In genomic region chr19:59942716-59943321, GRCm38 (mm10) we compare ENCODE assay signal across 8 mouse cellular contexts. TPM values are rescaled to one million over a fixed set of nuclear protein-coding genes. Genes with fewer than 3 reads are reported as not detected.
DNase-seq lines count a peak whose midpoint lies in the region; ATAC-seq and TF ChIP-seq lines count a peak whose summit lies in the region.

No protein-coding gene starts in this region.

- H3K36me3 ChIP-seq in CH12.LX (replicated peaks in 1 of 2; ENCODE audit: control insufficient read depth in 1 of 2, insufficient read depth in 1 of 2, low read length in 1 of 2) (no peaks in the 10 kb centered on the region), macrophage (ENCODE audit: inconsistent target) (no peaks in the 10 kb centered on the region)
- H3K36me3 ChIP-seq in intestine, embryonic 15.5 days: no peaks in the 10 kb centered on the region

- dilution Hi-C loops in CH12.LX (cut with MboI; ENCODE audit: extremely low pct_ligation_motif_present, extremely low pct_unique_long_range_greater_than_20kb, low sequenced_read_pairs): no loop called here

- ATAC-seq in intestine, embryonic 15.5 days: peak; percentile 88

- WGBS in intestine, embryonic 15.5 days: 2% methylated on average over 27 of the region's 27 CpGs
- WGBS in macrophage (ENCODE audit: missing documents): 4% methylated on average over 27 of the region's 27 CpGs

- H3K79me2 ChIP-seq in CH12.LX (replicated peaks; ENCODE audit: control insufficient read depth, extremely low read depth, insufficient read depth, poor library complexity, severe bottlenecking): no peaks in the 10 kb centered on the region
- no peaks in the 10 kb centered on the region for H3K79me2 ChIP-seq in macrophage (ENCODE audit: inconsistent target)

- peak overlapping the region; percentile 96 for H3K27ac ChIP-seq in gastrocnemius, adult 2 months
- peak overlapping the region; percentile 71 for H3K27ac ChIP-seq in CH12.LX (ENCODE audit: insufficient read depth, low read depth)
- peak overlapping the region; percentile 80 for H3K27ac ChIP-seq in embryonic fibroblast, embryonic 13.5 days (ENCODE audit: insufficient read depth, low read length)
- H3K27ac ChIP-seq in intestine, embryonic 15.5 days: peak overlapping the region; percentile 87
- no peak overlapping the region for H3K27ac ChIP-seq in macrophage

- TF ChIP-seq RAD21 in CH12.LX (IDR thresholded peaks at IDR 0.05; ENCODE audit: low read depth, low read length): no peak

- peak overlapping the region; percentile 99 for H3K4me2 ChIP-seq in CH12.LX (ENCODE audit: insufficient read depth, low read depth, poor library complexity, severe bottlenecking)
- H3K4me2 ChIP-seq in intestine, embryonic 15.5 days (replicated peaks): peak overlapping the region; percentile 80

- no peak for TF ChIP-seq CTCF in gastrocnemius, adult 2 months (IDR thresholded peaks at IDR 0.05)
- TF ChIP-seq CTCF in CH12.LX (conservative IDR thresholded peaks at IDR 0.05 in 1 of 2, IDR thresholded peaks at IDR 0.05 in 1 of 2; ENCODE audit: low read depth in 2 of 2, low read length in 2 of 2): no peak
- TF ChIP-seq CTCF in embryonic fibroblast, embryonic 13.5 days (IDR thresholded peaks at IDR 0.05; ENCODE audit: borderline replicate concordance, insufficient read depth, low read length): no peak

- no peaks in the 10 kb centered on the region for H3K27me3 ChIP-seq in CH12.LX (replicated peaks)
- H3K27me3 ChIP-seq in intestine, embryonic 15.5 days (replicated peaks): no peaks in the 10 kb centered on the region

- in situ Hi-C loops in CH12.LX (cut with MboI; ENCODE audit: low pct_ligation_motif_present, low pct_unique_long_range_greater_than_20kb, low sequenced_read_pairs): no loop called here

- no peaks in the 10 kb centered on the region for H3K9me3 ChIP-seq in CH12.LX (replicated peaks; ENCODE audit: low read length)
- no peaks in the 10 kb centered on the region for H3K9me3 ChIP-seq in intestine, embryonic 15.5 days

- peaks cover 0 to 11% of the 10 kb centered on the region in 2 experiments; a peak in 2 of 4 replicates for H3K4me1 ChIP-seq in CH12.LX (ENCODE audit: control insufficient read depth in 1 of 2, insufficient read depth in 2 of 2)
- peaks cover 2% of the 10 kb centered on the region for H3K4me1 ChIP-seq in embryonic fibroblast, embryonic 13.5 days (ENCODE audit: control insufficient read depth, insufficient read depth, low read length)
- H3K4me1 ChIP-seq in intestine, embryonic 15.5 days (replicated peaks): no peaks in the 10 kb centered on the region

- intact Hi-C loops in gastrocnemius, adult 2 months (cut with DNase I): loop anchor here (10.0 kb wide), 2 partner anchors 202 to 282 kb away; partner anchors contain the start of gene Fam204a

- TF ChIP-seq POLR2A in CH12.LX (IDR thresholded peaks at IDR 0.05; ENCODE audit: low read depth, low read length): no peak
- TF ChIP-seq POLR2A in embryonic fibroblast, embryonic 13.5 days (IDR thresholded peaks at IDR 0.05; ENCODE audit: low read depth, low read length): no peak

- H3K9ac ChIP-seq in CH12.LX (ENCODE audit: insufficient read depth, low read depth): peak overlapping the region; percentile 90
- peak overlapping the region; percentile 87 for H3K9ac ChIP-seq in intestine, embryonic 15.5 days

- H3K4me3 ChIP-seq in gastrocnemius, adult 2 months: peak overlapping the region; percentile 95
- H3K4me3 ChIP-seq in CH12.LX (replicated peaks in 1 of 3; ENCODE audit: low read depth in 2 of 3, low read length in 2 of 3, poor library complexity in 1 of 3) (peak overlapping the region; percentile 69 to 82 (median 81)), macrophage (ENCODE audit: inconsistent target) (peak overlapping the region; percentile 44)
- peak overlapping the region; percentile 61 for H3K4me3 ChIP-seq in embryonic fibroblast, embryonic 13.5 days (ENCODE audit: insufficient read depth, low read length)
- H3K4me3 ChIP-seq in intestine, embryonic 15.5 days (replicated peaks): peak overlapping the region; percentile 75

- TF ChIP-seq EP300 in CH12.LX (IDR thresholded peaks at IDR 0.05; ENCODE audit: low read length): no peak

- no peak for DNase-seq in gastrocnemius, adult 2 months
- DNase-seq in gastrocnemius, adult 8-10 months (ENCODE audit: low spot score in 2 of 2): no peak
- peak; percentile 47 for DNase-seq in CH12.LX (ENCODE audit: extremely low read depth)
- DNase-seq in thymus, postnatal 14 days: peak; percentile 28
- no peak for DNase-seq in retina, embryonic 14.5 days (ENCODE audit: low spot score)

TF ChIP-seq in CH12.LX, 34 proteins besides CTCF, POLR2A, EP300 and RAD21:
- TF ChIP-seq MYC (IDR thresholded peaks at IDR 0.05; ENCODE audit: low read depth, low read length) (peak; percentile 13; the same call in 1 of the 2 replicates), POLR2AphosphoS2 (IDR thresholded peaks at IDR 0.05; ENCODE audit: low read depth, low read length) (no peak), KAT2A (IDR thresholded peaks at IDR 0.05; ENCODE audit: insufficient replicate concordance, low read length) (no peak), MXI1 (IDR thresholded peaks at IDR 0.05; ENCODE audit: low read depth, low read length) (peak; percentile 46; the same call in 1 of the 2 replicates), BHLHE40 (IDR thresholded peaks at IDR 0.05; ENCODE audit: low read depth, low read length) (peak; percentile 39; the same call in 1 of the 2 replicates)

RNA-seq across cellular contexts. Expression of gene Rab11fip2, which starts 0.6 kb away (rescaled TPM):
- total RNA-seq in gastrocnemius, adult 2 months (2021): 10 to 100 TPM; 12.0 to 13.8 TPM
- 10 to 100 TPM; 11.8 to 14.7 (median 12.7) TPM for total RNA-seq in gastrocnemius, adult 8-10 months (2022)
- 2.6 and 3.1 TPM in 2 replicates for total RNA-seq in CH12.LX (2012; rRNA removed)
- 3.1 and 3.9 TPM in 2 replicates for total RNA-seq in CH12.LX (2014; rRNA removed)
- polyA plus RNA-seq in CH12.LX (2012; ENCODE audit: insufficient read length, low read depth): 4.3 and 4.5 TPM in 2 replicates
- 16.6 and 21.7 TPM in 2 replicates for polyA plus RNA-seq in embryonic fibroblast, embryonic 13.5 days (2011; ENCODE audit: insufficient read length, low read depth, missing spikeins)
- polyA plus RNA-seq in intestine, embryonic 15.5 days (2015; fragmentation: Nextera tagmentation; extraction: Ambion mirVana): 3.6 and 4.0 TPM in 2 replicates
- total RNA-seq in macrophage (2018; cell fraction: chromatin; rRNA removed): 10 to 100 TPM in 25 of 26 experiments, 1 to 10 TPM in 1; 7.0 to 44.3 (median 23.2) TPM
- total RNA-seq in macrophage (2018; cell fraction: cytosol; rRNA removed): 1 to 10 TPM; 2.7 to 8.1 (median 4.7) TPM
- total RNA-seq in macrophage (2018; cell fraction: nucleus; rRNA removed): 10 to 100 TPM in 22 of 26 experiments, 1 to 10 TPM in 4; 8.8 to 33.5 (median 14.6) TPM
- 3.2 to 6.4 TPM (median 4.4 TPM) in 3 replicates for polyA plus RNA-seq in macrophage (2018)

Comparison
In these comparisons a context has a peak if more than half of its experiments do, and no peak if none do; other contexts are left out.
1. DNase-seq: peak in CH12.LX (single experiment) and thymus, postnatal 14 days (single experiment); none in gastrocnemius, adult 2 months (single experiment), gastrocnemius, adult 8-10 months (0 of 2) and retina, embryonic 14.5 days (single experiment).
2. H3K4me3 ChIP-seq: peak in every context shown above with its lines; median percentile 95 in gastrocnemius, adult 2 months; 81 in CH12.LX; 75 in intestine, embryonic 15.5 days; 61 in embryonic fibroblast, embryonic 13.5 days; 44 in macrophage.